Mouse (Mus musculus): ENCODE measurements around the gene Ltb4r1. TPM values are rescaled to one million over a fixed set of nuclear protein-coding genes. Genes with fewer than 3 reads are reported as not detected.
A peak's percentile ranks its signal among the peaks of the same experiment; 100 is the strongest.
"Not testable (repeated sequence)": the region's sequence is repeated elsewhere in the genome, so short reads cannot be mapped to it uniquely, and the experiment has no call there.

The Ltb4r1 gene
- polyA plus RNA-seq, 1 experiment from 2014 or later: 0.71 TPM

DNA sequence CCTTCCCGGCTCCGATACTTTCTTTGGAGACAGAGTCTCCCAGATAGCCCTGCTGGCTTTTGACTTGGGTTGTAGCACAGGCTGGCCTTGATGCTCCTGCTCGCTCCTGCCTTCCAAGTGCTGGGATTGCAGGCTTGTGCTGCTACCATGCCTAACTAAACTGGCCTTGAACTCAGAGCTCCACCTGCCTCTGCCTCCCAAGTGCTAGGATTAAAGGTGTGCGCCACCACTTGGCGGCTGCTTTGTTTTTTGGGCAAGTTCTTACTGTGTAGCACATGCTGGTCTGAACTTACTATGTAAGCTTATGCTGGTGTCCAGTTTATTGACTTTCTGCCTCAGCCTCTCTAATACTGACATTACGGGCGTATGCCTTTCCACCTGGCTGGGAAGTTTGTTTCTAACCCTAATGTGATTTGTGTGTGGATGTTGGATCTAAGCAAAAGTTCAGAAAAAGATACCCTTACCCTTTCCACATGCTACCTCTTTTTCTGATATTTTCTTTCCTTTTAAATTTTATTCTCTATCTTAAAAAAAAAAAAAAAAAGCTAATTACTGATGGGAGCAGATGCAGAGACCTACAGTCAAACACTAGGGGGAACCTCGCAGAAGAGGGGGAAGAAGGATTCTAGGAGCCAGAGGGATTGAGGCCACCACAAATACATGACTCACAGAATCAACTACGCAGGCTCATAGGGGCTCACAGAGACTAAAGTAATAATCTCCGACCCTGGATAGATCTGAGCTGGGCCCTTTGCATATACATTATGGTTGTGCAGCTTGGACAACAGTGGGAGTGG, 18.5 kb upstream of the Ltb4r1 start:
- no peak for ATAC-seq (ENCODE audit: extremely low read depth, insufficient number of reproducible peaks, low FRiP score, low TSS enrichment)
- peaks cover 60% of the 10 kb centered on the region for H3K36me3 ChIP-seq

DNA sequence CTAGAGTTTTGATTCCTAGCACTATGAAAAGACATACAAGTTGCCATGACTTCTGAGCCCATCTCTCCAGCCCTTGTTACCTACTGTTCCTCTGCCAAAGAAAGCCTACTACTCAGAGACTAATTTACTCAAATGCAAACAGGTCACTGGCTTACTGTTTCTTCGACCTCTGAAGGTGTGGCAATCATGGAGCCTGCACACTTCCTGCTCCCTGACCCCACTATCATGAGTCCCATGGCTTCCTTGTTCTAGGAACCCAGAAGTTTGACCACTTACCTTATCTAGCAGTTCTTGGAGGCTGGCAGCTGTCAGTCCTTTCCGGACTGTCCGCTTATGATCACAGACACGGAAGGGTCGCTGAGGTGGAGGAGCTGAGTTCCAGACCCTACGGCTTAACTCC, 8.2 kb upstream of the Ltb4r1 start:
- H3K4me3 ChIP-seq: no peak overlapping the region
- ATAC-seq (ENCODE audit: extremely low read depth, insufficient number of reproducible peaks, low FRiP score, low TSS enrichment): no peak
- 27% methylated on average over 6 of the region's 6 CpGs for WGBS

More for the DNA sequence above, 18.5 kb upstream of the Ltb4r1 start:
- H3K4me2 ChIP-seq: peak overlapping the region; percentile 99
- no peak overlapping the region for H3K27ac ChIP-seq (replicated peaks)
- 84% methylated on average over 10 of the region's 10 CpGs for WGBS
- H3K9me3 ChIP-seq: no peaks in the 10 kb centered on the region
- peak overlapping the region; percentile 90; the same call in 1 of the 2 replicates for H3K9ac ChIP-seq
- peaks cover 35% of the 10 kb centered on the region for H3K4me1 ChIP-seq
- H3K4me3 ChIP-seq: peak overlapping the region; percentile 73; the same call in 1 of the 2 replicates
- H3K27me3 ChIP-seq (replicated peaks): no peaks in the 10 kb centered on the region

DNA sequence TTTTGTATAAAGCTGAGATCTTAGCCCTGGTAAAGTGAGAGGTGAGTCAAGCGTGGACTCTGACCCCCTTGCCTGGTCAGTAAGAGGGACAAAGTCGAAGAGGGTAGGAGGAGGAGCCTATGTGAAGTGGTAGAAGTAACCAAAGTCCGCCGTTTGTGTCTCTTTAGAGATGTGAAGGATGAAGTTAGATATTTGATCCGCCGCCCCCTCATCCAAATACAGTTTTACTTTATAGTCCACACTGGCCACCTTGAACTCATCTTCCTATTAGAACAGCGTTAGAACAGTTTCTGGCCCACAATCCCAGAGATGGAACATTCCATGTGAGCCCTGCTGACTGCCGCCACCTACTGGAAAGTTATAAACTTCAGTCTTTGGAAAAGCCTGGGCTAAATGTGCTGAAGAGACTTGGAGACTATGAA, 7.4 kb upstream of the Ltb4r1 start, which contains the start of gene Cideb:
Gene Cideb (minus strand): TSS at position 96 of the 422 bp plus-strand sequence.
- Histone ChIP-seq H3K4me3 (peak within 1 kb of the TSS; percentile 18), H3K36me3 (peaks cover 35% of the 10 kb centered on the region), H3K9ac (peak within 1 kb of the TSS; percentile 28), H3K27me3 (replicated peaks) (peaks cover 28% of the 10 kb centered on the region), H3K27ac (replicated peaks) (no peak within 1 kb of the TSS), H3K9me3 (no peaks in the 10 kb centered on the region), H3K4me2 (peak within 1 kb of the TSS; percentile 51), H3K4me1 (peaks cover 33% of the 10 kb centered on the region)
- ATAC-seq (ENCODE audit: extremely low read depth, insufficient number of reproducible peaks, low FRiP score, low TSS enrichment): no peak
- 11% methylated on average over 8 of the region's 8 CpGs for WGBS

More for the DNA sequence above, 8.2 kb upstream of the Ltb4r1 start:
- Histone ChIP-seq H3K27me3 (replicated peaks) (peaks cover 20% of the 10 kb centered on the region), H3K9me3 (no peaks in the 10 kb centered on the region), H3K4me1 (peaks cover 25% of the 10 kb centered on the region), H3K9ac (peak overlapping the region; percentile 28; the same call in 1 of the 2 replicates), H3K36me3 (peaks cover 43% of the 10 kb centered on the region), H3K27ac (replicated peaks) (no peak overlapping the region), H3K4me2 (peak overlapping the region; percentile 51)

DNA sequence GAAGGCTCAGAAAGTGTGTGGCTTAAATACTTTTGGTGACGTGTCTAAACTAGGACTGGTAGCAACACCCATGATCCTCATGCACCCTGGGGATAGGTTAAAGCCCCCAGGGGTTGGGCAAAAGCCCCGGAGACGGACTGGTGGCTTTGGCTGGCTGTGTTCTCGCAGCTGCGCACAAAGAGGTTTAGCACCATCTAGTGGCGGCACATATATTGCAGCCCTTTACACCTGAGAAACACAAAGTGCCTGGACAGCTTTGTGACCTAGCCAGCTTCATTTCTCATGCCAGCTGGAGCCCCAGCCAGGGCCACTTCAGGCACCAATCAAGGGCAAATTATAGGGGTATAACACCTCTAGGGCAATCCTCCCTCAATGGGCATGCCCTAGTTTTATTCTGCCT, 5.6 kb upstream of the Ltb4r1 start:
- WGBS: 3% methylated on average over 6 of the region's 6 CpGs
- Histone ChIP-seq H3K27me3 (replicated peaks) (peaks cover 45% of the 10 kb centered on the region), H3K4me2 (peak overlapping the region; percentile 65), H3K9ac (peak overlapping the region; percentile 72; the same call in 1 of the 2 replicates), H3K4me1 (peaks cover 46% of the 10 kb centered on the region), H3K4me3 (peak overlapping the region; percentile 34), H3K36me3 (peaks cover 17% of the 10 kb centered on the region)
- H3K9me3 ChIP-seq; ATAC-seq (ENCODE audit: extremely low read depth, insufficient number of reproducible peaks, low FRiP score, low TSS enrichment); H3K27ac ChIP-seq (replicated peaks): not testable (repeated sequence)

DNA sequence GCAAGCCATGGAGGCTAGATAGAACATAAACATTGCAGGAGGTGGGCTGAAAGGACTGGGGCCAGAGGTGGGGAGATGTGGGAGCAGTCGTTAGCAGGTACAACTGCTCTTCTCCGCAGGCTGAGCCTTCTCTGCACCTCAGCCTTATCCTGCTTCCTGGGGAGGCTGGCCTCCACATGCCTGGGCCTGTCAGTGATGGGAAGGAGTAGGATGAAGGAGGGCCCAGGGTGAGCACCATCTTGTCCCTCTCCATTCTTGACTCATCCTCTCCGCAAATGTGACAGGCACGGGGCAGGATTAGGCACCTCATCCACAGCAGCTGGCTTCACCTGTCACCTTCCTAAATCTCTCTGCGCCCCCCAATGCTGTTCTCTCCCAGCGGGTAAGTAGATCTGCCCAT, 4.6 kb upstream of the Ltb4r1 start, which contains the start of gene Ltb4r2:
Gene Ltb4r2 (plus strand): TSS at position 266 of the 400 bp plus-strand sequence.
- H3K27ac ChIP-seq (replicated peaks): 0 out of 2 replicates have a peak within 1 kb of the TSS, but pooled peaks have one; percentile 3
- H3K4me3 ChIP-seq: peak within 1 kb of the TSS; percentile 59
- H3K27me3 ChIP-seq (replicated peaks): peaks cover 54% of the 10 kb centered on the region
- 79% methylated on average over 6 of the region's 6 CpGs for WGBS
- H3K9ac ChIP-seq: peak within 1 kb of the TSS; percentile 84
- no peaks in the 10 kb centered on the region for H3K9me3 ChIP-seq
- peak within 1 kb of the TSS; percentile 92 for H3K4me2 ChIP-seq
- H3K4me1 ChIP-seq: peaks cover 46% of the 10 kb centered on the region
- peaks cover 7% of the 10 kb centered on the region for H3K36me3 ChIP-seq
- no peak for ATAC-seq (ENCODE audit: extremely low read depth, insufficient number of reproducible peaks, low FRiP score, low TSS enrichment)

DNA sequence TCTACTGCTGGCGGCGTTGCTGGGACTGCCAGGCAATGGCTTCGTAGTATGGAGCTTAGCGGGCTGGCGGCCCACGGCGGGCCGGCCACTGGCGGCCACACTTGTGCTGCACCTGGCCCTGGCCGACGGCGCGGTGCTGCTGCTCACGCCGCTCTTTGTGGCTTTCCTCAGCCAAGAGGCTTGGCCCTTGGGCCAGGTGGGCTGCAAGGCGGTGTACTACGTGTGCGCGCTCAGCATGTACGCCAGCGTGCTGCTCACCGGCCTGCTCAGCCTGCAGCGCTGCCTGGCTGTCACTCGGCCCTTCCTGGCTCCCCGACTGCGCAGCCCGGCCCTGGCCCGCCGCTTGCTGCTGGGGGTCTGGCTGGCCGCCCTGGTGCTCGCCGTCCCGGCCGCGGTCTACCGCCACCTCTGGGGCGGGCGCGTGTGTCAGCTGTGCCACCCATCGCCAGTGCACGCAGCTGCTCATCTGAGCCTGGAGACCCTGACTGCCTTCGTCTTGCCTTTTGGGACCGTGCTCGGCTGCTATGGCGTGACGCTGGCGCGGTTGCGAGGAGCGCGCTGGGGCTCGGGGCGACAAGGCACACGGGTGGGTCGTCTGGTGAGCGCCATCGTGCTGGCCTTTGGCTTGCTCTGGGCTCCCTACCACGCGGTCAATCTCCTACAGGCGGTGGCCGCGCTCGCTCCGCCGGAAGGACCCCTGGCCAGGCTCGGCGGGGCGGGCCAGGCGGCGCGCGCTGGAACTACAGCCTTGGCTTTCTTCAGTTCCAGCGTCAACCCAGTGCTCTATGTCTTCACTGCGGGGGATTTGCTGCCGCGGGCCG, 3.6 kb upstream of the Ltb4r1 start:
- H3K36me3 ChIP-seq: no peaks in the 10 kb centered on the region
- H3K4me1 ChIP-seq: peaks cover 47% of the 10 kb centered on the region
- ATAC-seq (ENCODE audit: extremely low read depth, insufficient number of reproducible peaks, low FRiP score, low TSS enrichment): peak; percentile 22; the same call in 1 of the 2 replicates
- H3K27me3 ChIP-seq (replicated peaks): peaks cover 64% of the 10 kb centered on the region
- peak overlapping the region; percentile 92 for H3K4me2 ChIP-seq
- peak overlapping the region; percentile 84 for H3K9ac ChIP-seq
- H3K4me3 ChIP-seq: peak overlapping the region; percentile 59
- no peaks in the 10 kb centered on the region for H3K9me3 ChIP-seq
- WGBS: 1% methylated on average over 77 of the region's 77 CpGs
- H3K27ac ChIP-seq (replicated peaks): 0 out of 2 replicates have a peak overlapping the region, but pooled peaks have one; percentile 54

DNA sequence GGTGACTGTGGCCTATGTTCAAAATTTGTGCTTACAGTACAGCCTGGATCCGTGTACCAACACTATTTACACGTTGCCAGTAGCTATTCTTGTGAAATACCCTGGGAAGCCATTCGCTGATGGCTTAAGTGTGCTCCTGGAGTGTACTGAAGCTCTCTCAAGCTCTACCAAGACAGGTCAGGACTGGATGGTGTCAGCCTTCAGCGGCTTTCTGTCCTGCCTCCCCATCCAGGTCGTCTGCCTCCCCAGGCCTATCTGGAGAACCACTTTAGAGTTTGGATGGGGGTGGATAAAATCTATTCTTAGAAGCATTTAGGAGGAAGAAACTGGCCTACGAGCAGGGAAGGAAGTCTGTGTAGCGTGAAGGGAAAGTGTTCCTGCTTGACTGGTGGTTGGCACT, 2.6 kb upstream of the Ltb4r1 start:
- WGBS: 18% methylated on average over 7 of the region's 7 CpGs
- H3K9me3 ChIP-seq: no peaks in the 10 kb centered on the region
- H3K36me3 ChIP-seq: no peaks in the 10 kb centered on the region
- H3K4me2 ChIP-seq: peak overlapping the region; percentile 92
- no peak for ATAC-seq (ENCODE audit: extremely low read depth, insufficient number of reproducible peaks, low FRiP score, low TSS enrichment)
- peak overlapping the region; percentile 84 for H3K9ac ChIP-seq
- peak overlapping the region; percentile 59; the same call in 1 of the 2 replicates for H3K4me3 ChIP-seq
- H3K27me3 ChIP-seq (replicated peaks): peaks cover 72% of the 10 kb centered on the region
- peaks cover 46% of the 10 kb centered on the region for H3K4me1 ChIP-seq
- H3K27ac ChIP-seq (replicated peaks): peak overlapping the region; percentile 54

DNA sequence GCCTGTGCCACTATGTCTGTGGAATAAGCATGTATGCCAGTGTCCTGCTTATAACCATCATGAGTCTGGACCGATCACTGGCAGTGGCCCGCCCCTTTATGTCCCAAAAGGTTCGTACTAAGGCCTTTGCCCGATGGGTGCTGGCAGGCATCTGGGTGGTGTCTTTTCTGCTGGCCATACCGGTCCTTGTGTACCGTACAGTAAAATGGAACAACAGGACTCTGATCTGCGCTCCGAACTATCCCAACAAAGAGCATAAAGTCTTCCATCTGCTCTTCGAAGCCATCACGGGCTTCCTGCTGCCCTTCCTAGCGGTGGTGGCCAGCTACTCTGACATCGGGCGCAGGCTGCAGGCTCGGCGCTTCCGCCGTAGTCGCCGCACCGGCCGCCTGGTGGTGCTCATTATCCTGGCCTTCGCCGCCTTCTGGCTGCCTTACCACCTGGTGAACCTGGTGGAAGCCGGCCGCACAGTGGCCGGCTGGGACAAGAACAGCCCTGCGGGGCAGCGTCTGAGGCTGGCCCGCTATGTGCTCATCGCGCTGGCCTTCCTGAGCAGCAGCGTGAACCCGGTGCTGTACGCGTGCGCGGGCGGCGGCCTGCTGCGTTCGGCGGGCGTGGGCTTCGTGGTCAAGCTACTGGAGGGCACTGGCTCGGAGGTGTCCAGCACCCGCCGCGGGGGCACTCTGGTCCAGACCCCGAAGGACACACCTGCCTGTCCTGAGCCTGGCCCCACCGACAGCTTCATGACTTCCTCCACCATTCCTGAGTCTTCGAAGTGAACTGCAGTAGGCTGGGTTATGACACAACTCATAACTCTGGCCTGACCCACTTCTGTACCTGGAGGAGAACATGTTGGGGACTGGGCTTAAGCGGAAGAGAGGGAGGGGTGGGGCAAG, 2.0 kb downstream of the Ltb4r1 start:
- Histone ChIP-seq H3K27me3 (replicated peaks) (peaks cover 77% of the 10 kb centered on the region), H3K27ac (replicated peaks) (no peak overlapping the region), H3K9ac (peak overlapping the region; percentile 78), H3K4me3 (peak overlapping the region; percentile 53), H3K9me3 (no peaks in the 10 kb centered on the region), H3K4me2 (peak overlapping the region; percentile 82), H3K36me3 (peaks cover 3% of the 10 kb centered on the region; the same call in 1 of the 2 replicates), H3K4me1 (peaks cover 29% of the 10 kb centered on the region)
- 11% methylated on average over 52 of the region's 52 CpGs for WGBS
- peak; percentile 32; the same call in 1 of the 2 replicates for ATAC-seq (ENCODE audit: extremely low read depth, insufficient number of reproducible peaks, low FRiP score, low TSS enrichment)

DNA sequence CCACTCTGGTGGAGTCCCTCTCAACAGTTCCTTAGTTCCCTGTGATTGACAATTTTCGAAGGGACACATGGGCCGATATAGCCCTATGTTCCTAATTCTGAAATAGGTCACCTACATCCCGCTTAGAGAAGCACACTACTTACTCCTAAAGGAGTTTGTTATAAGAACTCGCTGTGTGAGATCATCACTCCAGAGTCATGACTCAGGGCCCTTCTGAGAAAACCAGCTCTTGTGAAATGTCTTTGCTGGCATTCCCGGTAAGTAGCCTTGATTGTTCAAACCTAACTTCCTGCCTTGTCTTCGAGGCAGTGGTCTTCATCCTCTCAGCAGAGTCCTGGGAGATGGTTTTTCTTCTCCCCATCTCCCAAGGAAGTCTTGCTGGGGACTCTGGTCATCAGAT, 2.8 kb downstream of the Ltb4r1 start:
- Histone ChIP-seq H3K4me2 (no peak overlapping the region), H3K27me3 (replicated peaks) (peaks cover 73% of the 10 kb centered on the region), H3K9me3 (no peaks in the 10 kb centered on the region), H3K4me1 (peaks cover 21% of the 10 kb centered on the region), H3K4me3 (no peak overlapping the region), H3K36me3 (peaks cover 3% of the 10 kb centered on the region; the same call in 1 of the 2 replicates), H3K9ac (no peak overlapping the region), H3K27ac (replicated peaks) (no peak overlapping the region)
- 85% methylated on average over 6 of the region's 6 CpGs for WGBS
- no peak for ATAC-seq (ENCODE audit: extremely low read depth, insufficient number of reproducible peaks, low FRiP score, low TSS enrichment)

DNA sequence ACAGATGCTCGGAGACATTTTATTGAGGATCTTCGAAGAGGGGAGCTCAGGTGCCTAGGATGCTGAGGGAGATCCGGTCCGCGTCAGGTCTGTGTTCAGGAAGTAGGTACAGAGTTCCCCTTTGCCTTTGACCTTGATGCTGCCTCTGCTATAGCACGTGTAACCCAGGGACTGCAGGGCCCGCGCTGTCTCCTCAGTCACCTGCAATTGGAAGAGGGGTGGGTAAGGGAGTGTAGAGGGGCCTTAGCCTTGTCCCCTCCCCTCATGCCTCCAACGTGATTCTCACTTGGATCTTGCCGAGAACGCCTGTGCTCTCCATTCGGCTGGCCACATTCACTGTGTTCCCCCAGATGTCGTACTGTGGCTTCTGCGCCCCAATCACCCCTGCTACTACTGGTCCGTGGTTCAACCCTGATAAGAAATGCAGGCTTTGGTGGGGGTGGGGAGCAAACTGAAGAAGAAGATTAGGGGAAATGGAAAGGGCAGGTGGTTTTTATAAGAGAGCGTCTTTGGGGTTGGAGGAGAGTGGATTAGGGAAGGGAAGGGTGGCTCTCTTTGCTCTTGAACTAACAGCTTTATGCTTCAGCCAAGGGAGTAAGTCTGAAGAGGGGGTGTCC, 3.4 kb downstream of the Ltb4r1 start:
- Histone ChIP-seq H3K4me1 (peaks cover 14% of the 10 kb centered on the region), H3K9ac (no peak overlapping the region), H3K4me2 (no peak overlapping the region), H3K36me3 (peaks cover 8% of the 10 kb centered on the region), H3K27ac (replicated peaks) (no peak overlapping the region), H3K27me3 (replicated peaks) (peaks cover 70% of the 10 kb centered on the region), H3K4me3 (no peak overlapping the region), H3K9me3 (no peaks in the 10 kb centered on the region)
- WGBS: 69% methylated on average over 16 of the region's 16 CpGs
- ATAC-seq (ENCODE audit: extremely low read depth, insufficient number of reproducible peaks, low FRiP score, low TSS enrichment): no peak

Data from heart, embryonic 13.5 days (tissue).